Mouse (Mus musculus): Measurements from ENCODE around the gene Rem2. TPM values are rescaled to one million over a fixed set of nuclear protein-coding genes. Genes with fewer than 3 reads are reported as not detected.

Rem2 gene
- polyA plus RNA-seq, 1 experiment from 2014 or later: 4.3 TPM

GRCm38 (mm10) chr14:54499330-54499729 lies 23.4 kb downstream of the Rem2 start:
- 72% methylated on average over 2 of the region's 2 CpGs for WGBS
- Histone ChIP-seq H3K27me3 (ENCODE audit: insufficient read depth, low read length) (no peaks in the 10 kb centered on the region), H3K27ac (no peak overlapping the region), H3K4me3 (replicated peaks; ENCODE audit: low read depth, low read length) (no peak overlapping the region), H3K4me2 (ENCODE audit: low read length) (no peak overlapping the region), H3K36me3 (ENCODE audit: insufficient read depth, low read length) (no peaks in the 10 kb centered on the region), H3K4me1 (replicated peaks; ENCODE audit: insufficient read depth, low read length) (no peaks in the 10 kb centered on the region), H3K9ac (ENCODE audit: low read depth, low read length) (no peak overlapping the region), H3K9me3 (replicated peaks; ENCODE audit: low read length) (no peaks in the 10 kb centered on the region)
- ATAC-seq (replicated peaks; ENCODE audit: low FRiP score, low read depth) (no peak), DNase-seq (ENCODE audit: low spot score) (no peak)
- no peak for TF ChIP-seq CTCF (IDR thresholded peaks at IDR 0.05; ENCODE audit: low read depth)

GRCm38 (mm10) chr14:54501365-54501764 lies 25.5 kb downstream of the Rem2 start:
- no peak overlapping the region for H3K27ac ChIP-seq
- no peak for ATAC-seq (replicated peaks; ENCODE audit: low FRiP score, low read depth)
- no peak overlapping the region for H3K4me2 ChIP-seq (ENCODE audit: low read length)
- H3K4me3 ChIP-seq (replicated peaks; ENCODE audit: low read depth, low read length): no peak overlapping the region
- WGBS: 57% methylated on average over 2 of the region's 2 CpGs
- H3K9ac ChIP-seq (ENCODE audit: low read depth, low read length): no peak overlapping the region
- no peaks in the 10 kb centered on the region for H3K4me1 ChIP-seq (replicated peaks; ENCODE audit: insufficient read depth, low read length)
- H3K9me3 ChIP-seq (replicated peaks; ENCODE audit: low read length): no peaks in the 10 kb centered on the region
- no peak for DNase-seq (ENCODE audit: low spot score)
- no peaks in the 10 kb centered on the region for H3K27me3 ChIP-seq (ENCODE audit: insufficient read depth, low read length)
- no peak for TF ChIP-seq CTCF (IDR thresholded peaks at IDR 0.05; ENCODE audit: low read depth)
- H3K36me3 ChIP-seq (ENCODE audit: insufficient read depth, low read length): no peaks in the 10 kb centered on the region

- Histone ChIP-seq H3K27me3 (ENCODE audit: insufficient read depth, low read length) (no peaks in the 10 kb centered on the region), H3K9ac (ENCODE audit: low read depth, low read length) (no peak overlapping the region), H3K4me1 (replicated peaks; ENCODE audit: insufficient read depth, low read length) (no peaks in the 10 kb centered on the region), H3K27ac (no peak overlapping the region), H3K9me3 (replicated peaks; ENCODE audit: low read length) (no peaks in the 10 kb centered on the region), H3K4me3 (replicated peaks; ENCODE audit: low read depth, low read length) (no peak overlapping the region), H3K36me3 (ENCODE audit: insufficient read depth, low read length) (peaks cover 10% of the 10 kb centered on the region; the same call in 1 of the 2 replicates), H3K4me2 (ENCODE audit: low read length) (no peak overlapping the region)
- WGBS: 76% methylated on average over 2 of the region's 2 CpGs
- TF ChIP-seq CTCF (IDR thresholded peaks at IDR 0.05; ENCODE audit: low read depth): no peak
- DNase-seq (ENCODE audit: low spot score): no peak
- ATAC-seq (replicated peaks; ENCODE audit: low FRiP score, low read depth): no peak
Observed at GRCm38 (mm10) chr14:54503092-54503491, 27.2 kb downstream of the Rem2 start.

GRCm38 (mm10) chr14:54509774-54510173 lies 33.9 kb downstream of the Rem2 start:
- no peaks in the 10 kb centered on the region for H3K9me3 ChIP-seq (replicated peaks; ENCODE audit: low read length)
- no peak overlapping the region for H3K4me3 ChIP-seq (replicated peaks; ENCODE audit: low read depth, low read length)
- H3K4me1 ChIP-seq (replicated peaks; ENCODE audit: insufficient read depth, low read length): no peaks in the 10 kb centered on the region
- no peak overlapping the region for H3K4me2 ChIP-seq (ENCODE audit: low read length)
- H3K36me3 ChIP-seq (ENCODE audit: insufficient read depth, low read length): peaks cover 67% of the 10 kb centered on the region
- no peak overlapping the region for H3K27ac ChIP-seq
- H3K9ac ChIP-seq (ENCODE audit: low read depth, low read length): no peak overlapping the region
- WGBS: 80% methylated on average over 9 of the region's 9 CpGs
- ATAC-seq (replicated peaks; ENCODE audit: low FRiP score, low read depth): no peak
- no peak for TF ChIP-seq CTCF (IDR thresholded peaks at IDR 0.05; ENCODE audit: low read depth)
- no peaks in the 10 kb centered on the region for H3K27me3 ChIP-seq (ENCODE audit: insufficient read depth, low read length)
- no peak for DNase-seq (ENCODE audit: low spot score)

GRCm38 (mm10) chr14:54516710-54517310 lies 40.9 kb downstream of the Rem2 start:
- DNase-seq (ENCODE audit: low spot score) (no peak), ATAC-seq (replicated peaks; ENCODE audit: low FRiP score, low read depth) (no peak; the same call in 1 of the 2 replicates)
- 3% methylated on average over 17 of the region's 17 CpGs for WGBS
- H3K27me3 ChIP-seq (ENCODE audit: insufficient read depth, low read length): no peaks in the 10 kb centered on the region
- peak overlapping the region; percentile 72 for H3K9ac ChIP-seq (ENCODE audit: low read depth, low read length)
- peak overlapping the region; percentile 63 for H3K4me3 ChIP-seq (replicated peaks; ENCODE audit: low read depth, low read length)
- H3K9me3 ChIP-seq (replicated peaks; ENCODE audit: low read length): no peaks in the 10 kb centered on the region
- peaks cover 3% of the 10 kb centered on the region; the same call in 1 of the 2 replicates for H3K4me1 ChIP-seq (replicated peaks; ENCODE audit: insufficient read depth, low read length)
- H3K36me3 ChIP-seq (ENCODE audit: insufficient read depth, low read length): peaks cover 29% of the 10 kb centered on the region
- peak overlapping the region; percentile 73; the same call in 1 of the 2 replicates for H3K27ac ChIP-seq
- H3K4me2 ChIP-seq (ENCODE audit: low read length): peak overlapping the region; percentile 65
- TF ChIP-seq CTCF (IDR thresholded peaks at IDR 0.05; ENCODE audit: low read depth): peak; percentile 12; the same call in 1 of the 2 replicates

- H3K4me2 ChIP-seq (ENCODE audit: low read length): no peak overlapping the region
- H3K9me3 ChIP-seq (replicated peaks; ENCODE audit: low read length): no peaks in the 10 kb centered on the region
- H3K27ac ChIP-seq: no peak overlapping the region
- peak; percentile 48 for DNase-seq (ENCODE audit: low spot score)
- ATAC-seq (replicated peaks; ENCODE audit: low FRiP score, low read depth): no peak
- no peaks in the 10 kb centered on the region for H3K27me3 ChIP-seq (ENCODE audit: insufficient read depth, low read length)
- peaks cover 5% of the 10 kb centered on the region; the same call in 1 of the 2 replicates for H3K4me1 ChIP-seq (replicated peaks; ENCODE audit: insufficient read depth, low read length)
- WGBS: 38% methylated on average over 6 of the region's 6 CpGs
- no peak overlapping the region for H3K9ac ChIP-seq (ENCODE audit: low read depth, low read length)
- H3K4me3 ChIP-seq (replicated peaks; ENCODE audit: low read depth, low read length): no peak overlapping the region
- no peaks in the 10 kb centered on the region for H3K36me3 ChIP-seq (ENCODE audit: insufficient read depth, low read length)
- peak; percentile 64 for TF ChIP-seq CTCF (IDR thresholded peaks at IDR 0.05; ENCODE audit: low read depth)
Observed at GRCm38 (mm10) chr14:54523600-54523999, 47.7 kb downstream of the Rem2 start.
